In genomic region chr2:77238046-77238445, GRCm38 (mm10) we compare ENCODE assay signal across 14 mouse cellular contexts.
"Had no signal": no experiment of that assay in that cellular context is flagged by ENCODE, and none has a peak within 500 bp of the region (broad histone marks: within the 10 kb centered on the region; RNA-seq: fewer than 3 reads in every experiment).

No protein-coding gene starts in this region.

- H3K36me3 ChIP-seq: liver, embryonic 15.5 days had no signal

- H3K27me3 ChIP-seq: limb, embryonic 13.5 days; liver, embryonic 15.5 days; midbrain, embryonic 13.5 days; neural tube, embryonic 15.5 days had no signal

- H3K4me3 ChIP-seq: layer of hippocampus, adult 2 months; limb, embryonic 13.5 days; liver, embryonic 15.5 days; midbrain, embryonic 13.5 days; neural tube, embryonic 15.5 days had no signal

- H3K27ac ChIP-seq: layer of hippocampus, adult 2 months; limb, embryonic 13.5 days; liver, embryonic 15.5 days; midbrain, embryonic 13.5 days; neural tube, embryonic 15.5 days had no signal

- H3K4me2 ChIP-seq: limb, embryonic 13.5 days; liver, embryonic 11.5 days; liver, embryonic 15.5 days; midbrain, embryonic 13.5 days; neural tube, embryonic 15.5 days had no signal

- H3K9me3 ChIP-seq: limb, embryonic 13.5 days; liver, embryonic 15.5 days; midbrain, embryonic 13.5 days; neural tube, embryonic 15.5 days had no signal

- DNase-seq: kidney, adult 8-10 months; lung, adult 2 months; lung, postnatal 4 days; right cerebral cortex, adult 18-20 months; spleen, adult 18-20 months; thymus, adult 18-20 months; thymus, postnatal 25 days had no signal

- ATAC-seq: lung, postnatal 0 days; midbrain, embryonic 13.5 days had no signal

- H3K9ac ChIP-seq: limb, embryonic 13.5 days; liver, embryonic 15.5 days; midbrain, embryonic 13.5 days; neural tube, embryonic 15.5 days had no signal

- H3K4me1 ChIP-seq: liver, embryonic 15.5 days; midbrain, embryonic 13.5 days; neural tube, embryonic 15.5 days had no signal
